Mouse (Mus musculus) hindbrain, embryonic 12.5 days (tissue): ENCODE measurements around the gene AC161166.1. TPM values are rescaled to one million over a fixed set of nuclear protein-coding genes. Genes with fewer than 3 reads are reported as not detected.
A peak's percentile ranks its signal among the peaks of the same experiment; 100 is the strongest.

ENCODE experiments used
- ATAC-seq: fragments of 200-750 bp; cut with Nextera tagmentation; 2 replicates; pipeline ENCODE4 v1.8.0; 2017; ENCODE audit warnings: moderate TSS enrichment; ENCODE audit not compliant: low FRiP score
- H3K27ac ChIP-seq: fragments of 300-500 bp; sonication (generic); 2 replicates; pipeline ENCODE4 v1.5.1; 2016; ENCODE audit warnings: mild to moderate bottlenecking
- H3K27me3 ChIP-seq: fragments of 300-500 bp; sonication (generic); 2 replicates; pipeline ENCODE4 v1.6.1; 2016; ENCODE audit warnings: mild to moderate bottlenecking
- H3K36me3 ChIP-seq: fragments of 300-500 bp; sonication (generic); 2 replicates; pipeline ENCODE4 v1.6.1; 2016; ENCODE audit warnings: mild to moderate bottlenecking
- H3K4me1 ChIP-seq: fragments of 300-500 bp; sonication (generic); 2 replicates; pipeline ENCODE4 v1.6.1; 2016
- H3K4me2 ChIP-seq: fragments of 300-500 bp; sonication (generic); replicated peaks from 2 replicates; pipeline ENCODE4 v1.6.1; 2016; ENCODE audit warnings: mild to moderate bottlenecking
- H3K4me3 ChIP-seq: fragments of 300-500 bp; sonication (generic); 2 replicates; pipeline ENCODE4 v1.5.1; 2016; ENCODE audit warnings: mild to moderate bottlenecking
- H3K9ac ChIP-seq: fragments of 300-500 bp; sonication (generic); 2 replicates; pipeline ENCODE4 v1.6.1; 2016; ENCODE audit warnings: mild to moderate bottlenecking, moderate library complexity
- H3K9me3 ChIP-seq: fragments of 300-500 bp; sonication (generic); replicated peaks from 2 replicates; pipeline ENCODE4 v1.6.1; 2016; ENCODE audit warnings: mild to moderate bottlenecking
- WGBS: fragments of 180-500 bp; shearing (Covaris S2); methylation state at CpG from one replicate; pipeline ENCODE4 v1.1.7; 2016; 5-methylcytosine and 5-hydroxymethylcytosine counted together
- polyA plus RNA-seq: library from polyadenylated mRNA; unstranded; fragments of >200 nt; fragmentation: Nextera tagmentation; extraction: Ambion mirVana; gene quantifications from 2 replicates; pipeline ENCODE4 v1.2.1, GENCODE M21; 2016

AC161166.1 gene
- 1.9 TPM in 2 replicates for polyA plus RNA-seq

- over 99% methylated on average over 7 of the region's 7 CpGs for WGBS
- Histone ChIP-seq H3K9ac (no peak within 1 kb of the TSS), H3K36me3 (peaks cover 56% of the 10 kb centered on the region)
Observed at GRCm38 (mm10) chr7:24512355-24512754, at the start of gene AC161166.1. Gene AC161166.1 (minus strand): TSS chr7:24512455.

GRCm38 (mm10) chr7:24561450-24561849 is 49.2 kb upstream of the AC161166.1 start:
- H3K27me3 ChIP-seq, result no peaks in the 10 kb centered on the region
- H3K9me3 ChIP-seq, result no peaks in the 10 kb centered on the region
- no peak overlapping the region for H3K9ac ChIP-seq
- no peak overlapping the region for H3K4me3 ChIP-seq
- no peak overlapping the region for H3K27ac ChIP-seq
- H3K4me1 ChIP-seq, result no peaks in the 10 kb centered on the region
- H3K4me2 ChIP-seq, result no peak overlapping the region
- H3K36me3 ChIP-seq, result peaks cover 53% of the 10 kb centered on the region
- WGBS, result 91% methylated on average over 4 of the region's 4 CpGs
- no peak for ATAC-seq

More at GRCm38 (mm10) chr7:24512355-24512754, at the start of gene AC161166.1:
- H3K4me2 ChIP-seq, result no peak within 1 kb of the TSS
- no peaks in the 10 kb centered on the region for H3K27me3 ChIP-seq
- ATAC-seq, result no peak
- peaks cover 17% of the 10 kb centered on the region for H3K4me1 ChIP-seq
- H3K9me3 ChIP-seq, result no peaks in the 10 kb centered on the region
- H3K4me3 ChIP-seq, result no peak within 1 kb of the TSS
- no peak within 1 kb of the TSS for H3K27ac ChIP-seq

GRCm38 (mm10) chr7:24555786-24556185 is 43.5 kb upstream of the AC161166.1 start:
- Histone ChIP-seq H3K36me3 (peaks cover 52% of the 10 kb centered on the region), H3K9me3 (no peaks in the 10 kb centered on the region), H3K4me3 (no peak overlapping the region), H3K27me3 (no peaks in the 10 kb centered on the region), H3K4me1 (no peaks in the 10 kb centered on the region), H3K9ac (no peak overlapping the region), H3K27ac (no peak overlapping the region), H3K4me2 (no peak overlapping the region)
- WGBS, result 94% methylated on average over 10 of the region's 10 CpGs
- ATAC-seq, result no peak

- 92% methylated on average over 12 of the region's 12 CpGs for whole genome bisulfite sequencing
- H3K9me3 ChIP-seq, result no peaks in the 10 kb centered on the region
- H3K4me2 ChIP-seq, result no peak overlapping the region
- no peak overlapping the region for H3K4me3 ChIP-seq
- no peaks in the 10 kb centered on the region for H3K27me3 ChIP-seq
- H3K27ac ChIP-seq, result no peak overlapping the region
- peaks cover 60% of the 10 kb centered on the region for H3K36me3 ChIP-seq
- H3K9ac ChIP-seq, result no peak overlapping the region
- ATAC-seq, result no peak
- peaks cover 10% of the 10 kb centered on the region for H3K4me1 ChIP-seq
Observed at GRCm38 (mm10) chr7:24551985-24552759, 39.9 kb upstream of the AC161166.1 start.

- Histone ChIP-seq H3K4me2 (peak overlapping the region; percentile 59), H3K9me3 (no peaks in the 10 kb centered on the region; the same call in 1 of the 2 replicates), H3K27me3 (no peaks in the 10 kb centered on the region), H3K36me3 (peaks cover 36% of the 10 kb centered on the region), H3K4me3 (peak overlapping the region; percentile 71), H3K9ac (peak overlapping the region; percentile 77), H3K4me1 (peaks cover 15% of the 10 kb centered on the region), H3K27ac (no peak overlapping the region)
- peak; percentile 2; the same call in 1 of the 2 replicates for ATAC-seq
- 34% methylated on average over 13 of the region's 13 CpGs for WGBS
Observed at GRCm38 (mm10) chr7:24547534-24548036, 35.3 kb upstream of the AC161166.1 start.

- WGBS, result 1% methylated on average over 57 of the region's 57 CpGs
- Histone ChIP-seq H3K4me1 (peaks cover 15% of the 10 kb centered on the region), H3K4me2 (peak overlapping the region; percentile 59), H3K4me3 (peak overlapping the region; percentile 71), H3K36me3 (peaks cover 28% of the 10 kb centered on the region), H3K27ac (peak overlapping the region; percentile 58; the same call in 1 of the 2 replicates), H3K9me3 (no peaks in the 10 kb centered on the region; the same call in 1 of the 2 replicates), H3K9ac (peak overlapping the region; percentile 77), H3K27me3 (no peaks in the 10 kb centered on the region)
- ATAC-seq, result peak; percentile 98
Observed at GRCm38 (mm10) chr7:24546634-24547389, 34.6 kb upstream of the AC161166.1 start.

- Histone ChIP-seq H3K4me3 (peak within 1 kb of the TSS; percentile 71), H3K27ac (peak within 1 kb of the TSS; percentile 58; the same call in 1 of the 2 replicates), H3K36me3 (peaks cover 27% of the 10 kb centered on the region), H3K9me3 (no peaks in the 10 kb centered on the region; the same call in 1 of the 2 replicates), H3K27me3 (no peaks in the 10 kb centered on the region), H3K4me1 (peaks cover 15% of the 10 kb centered on the region), H3K9ac (peak within 1 kb of the TSS; percentile 77), H3K4me2 (peak within 1 kb of the TSS; percentile 59)
- peak; percentile 7; the same call in 1 of the 2 replicates for ATAC-seq
- 37% methylated on average over 13 of the region's 13 CpGs for WGBS
Observed at GRCm38 (mm10) chr7:24546068-24546614, 33.9 kb upstream of the AC161166.1 start, which contains the start of the genes Pinlyp and Xrcc1. Gene Pinlyp (minus strand): TSS chr7:24546118. Gene Xrcc1 (plus strand): TSS chr7:24546289.

- H3K36me3 ChIP-seq, result peaks cover 12% of the 10 kb centered on the region
- H3K4me3 ChIP-seq, result no peak overlapping the region
- WGBS, result 82% methylated on average over 2 of the region's 2 CpGs
- no peak overlapping the region for H3K27ac ChIP-seq
- ATAC-seq, result no peak
- H3K9ac ChIP-seq, result no peak overlapping the region
- H3K27me3 ChIP-seq, result no peaks in the 10 kb centered on the region
- peaks cover 15% of the 10 kb centered on the region for H3K4me1 ChIP-seq
- no peak overlapping the region for H3K4me2 ChIP-seq
- no peaks in the 10 kb centered on the region; the same call in 1 of the 2 replicates for H3K9me3 ChIP-seq
Observed at GRCm38 (mm10) chr7:24544506-24544905, 32.3 kb upstream of the AC161166.1 start.

GRCm38 (mm10) chr7:24539686-24540085 is 27.4 kb upstream of the AC161166.1 start:
- no peak for ATAC-seq
- H3K9me3 ChIP-seq, result peaks cover 3% of the 10 kb centered on the region; the same call in 1 of the 2 replicates
- no peak overlapping the region for H3K27ac ChIP-seq
- H3K4me1 ChIP-seq, result peaks cover 7% of the 10 kb centered on the region
- no peak overlapping the region for H3K9ac ChIP-seq
- H3K27me3 ChIP-seq, result no peaks in the 10 kb centered on the region
- 96% methylated on average over 4 of the region's 4 CpGs for WGBS
- peaks cover 20% of the 10 kb centered on the region for H3K36me3 ChIP-seq
- no peak overlapping the region for H3K4me3 ChIP-seq
- no peak overlapping the region for H3K4me2 ChIP-seq

- Histone ChIP-seq H3K9ac (no peak overlapping the region), H3K4me1 (peaks cover 17% of the 10 kb centered on the region), H3K4me2 (no peak overlapping the region), H3K36me3 (peaks cover 30% of the 10 kb centered on the region), H3K9me3 (peaks cover 3% of the 10 kb centered on the region; the same call in 1 of the 2 replicates), H3K27me3 (peaks cover 7% of the 10 kb centered on the region), H3K27ac (no peak overlapping the region), H3K4me3 (no peak overlapping the region)
- no peak for ATAC-seq
- WGBS, result 77% methylated on average over 5 of the region's 5 CpGs
Observed at GRCm38 (mm10) chr7:24538701-24539100, 26.4 kb upstream of the AC161166.1 start.

- WGBS, result 48% methylated on average over 5 of the region's 5 CpGs
- no peak for ATAC-seq
- Histone ChIP-seq H3K4me1 (peaks cover 22% of the 10 kb centered on the region), H3K9me3 (peaks cover 3% of the 10 kb centered on the region; the same call in 1 of the 2 replicates), H3K4me2 (no peak overlapping the region), H3K9ac (no peak overlapping the region), H3K27me3 (peaks cover 12% of the 10 kb centered on the region), H3K27ac (no peak overlapping the region), H3K36me3 (peaks cover 35% of the 10 kb centered on the region), H3K4me3 (no peak overlapping the region)
Observed at GRCm38 (mm10) chr7:24538154-24538553, 25.9 kb upstream of the AC161166.1 start.
